In the genomic region with DNA sequence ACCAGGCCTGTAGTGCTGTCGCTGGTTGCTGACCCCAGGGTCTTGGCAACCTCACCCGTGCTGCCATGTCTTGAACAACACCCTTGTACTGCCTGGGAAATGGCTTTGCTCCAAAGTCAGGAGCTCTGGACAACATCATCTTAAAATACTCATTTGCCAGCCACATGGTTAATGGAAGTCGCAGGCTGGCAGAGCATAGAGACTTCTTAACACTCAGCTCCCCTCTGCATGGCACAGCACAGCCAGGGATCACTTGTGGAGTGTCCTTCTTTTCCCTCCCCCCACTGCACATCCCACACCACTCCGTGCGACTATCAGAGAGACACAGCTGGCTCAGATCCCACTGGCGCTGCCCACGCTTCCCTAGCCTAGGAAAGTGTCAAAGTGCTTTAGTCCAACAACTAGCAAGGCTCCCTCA, we compare ENCODE assay signal across 10 mouse cellular contexts. TPM values are rescaled to one million over a fixed set of nuclear protein-coding genes. Genes with fewer than 3 reads are reported as not detected.
DNase-seq lines count a peak whose midpoint lies in the region; ATAC-seq and TF ChIP-seq lines count a peak whose summit lies in the region.
"Had no signal": no experiment of that assay in that cellular context is flagged by ENCODE, and none has a peak within 500 bp of the region (broad histone marks: within the 10 kb centered on the region; RNA-seq: fewer than 3 reads in every experiment).

No protein-coding gene starts in this region.

- TF ChIP-seq CTCF in layer of hippocampus, adult 2 months (conservative IDR thresholded peaks at IDR 0.05): no peak

- 71% methylated on average over 7 of the region's 7 CpGs for WGBS in forebrain, embryonic 14.5 days
- WGBS in forebrain, embryonic 15.5 days: 74% methylated on average over 7 of the region's 7 CpGs

- H3K4me2 ChIP-seq in forebrain, embryonic 14.5 days (ENCODE audit: low read length): no peak overlapping the region
- H3K4me2 ChIP-seq in forebrain, embryonic 15.5 days (replicated peaks): no peak overlapping the region
- H3K4me2 ChIP-seq: midbrain, embryonic 13.5 days had no signal

- H3K27me3 ChIP-seq in forebrain, embryonic 14.5 days (replicated peaks; ENCODE audit: control insufficient read depth, insufficient read depth, low read length): no peaks in the 10 kb centered on the region
- no peaks in the 10 kb centered on the region for H3K27me3 ChIP-seq in forebrain, embryonic 15.5 days
- H3K27me3 ChIP-seq: midbrain, embryonic 13.5 days had no signal

- no peak overlapping the region for H3K4me3 ChIP-seq in forebrain, embryonic 14.5 days (ENCODE audit: low read depth, low read length)
- no peak overlapping the region for H3K4me3 ChIP-seq in forebrain, embryonic 15.5 days
- no peak overlapping the region for H3K4me3 ChIP-seq in layer of hippocampus, adult 2 months
- H3K4me3 ChIP-seq: erythroblast, embryonic 14.5 days; midbrain, embryonic 13.5 days had no signal

- H3K9ac ChIP-seq in forebrain, embryonic 14.5 days (ENCODE audit: low read length): no peak overlapping the region
- no peak overlapping the region for H3K9ac ChIP-seq in forebrain, embryonic 15.5 days (replicated peaks)
- H3K9ac ChIP-seq: midbrain, embryonic 13.5 days had no signal

- no peaks in the 10 kb centered on the region for H3K9me3 ChIP-seq in forebrain, embryonic 14.5 days (replicated peaks; ENCODE audit: control insufficient read depth, low read length)
- no peaks in the 10 kb centered on the region for H3K9me3 ChIP-seq in forebrain, embryonic 15.5 days
- H3K9me3 ChIP-seq: midbrain, embryonic 13.5 days had no signal

- no peaks in the 10 kb centered on the region for H3K36me3 ChIP-seq in forebrain, embryonic 14.5 days (ENCODE audit: control insufficient read depth, insufficient read depth, low read length)
- H3K36me3 ChIP-seq in forebrain, embryonic 15.5 days: no peaks in the 10 kb centered on the region
- H3K36me3 ChIP-seq: midbrain, embryonic 13.5 days had no signal

- H3K4me1 ChIP-seq in forebrain, embryonic 14.5 days (ENCODE audit: control insufficient read depth, insufficient read depth, low read length): peaks cover 10% of the 10 kb centered on the region
- H3K4me1 ChIP-seq in forebrain, embryonic 15.5 days: peaks cover 35% of the 10 kb centered on the region

- intact Hi-C loops in heart, postnatal 14 days (cut with DNase I): loop anchor here (1.0 kb wide), 1 partner anchor 31 kb away; no protein-coding TSS in a partner anchor

- DNase-seq in forebrain, embryonic 14.5 days (ENCODE audit: low spot score): peak; percentile 8
- no peak for DNase-seq in layer of hippocampus, adult 2 months (ENCODE audit: low spot score in 2 of 2)
- no peak for DNase-seq in layer of hippocampus, postnatal 25 days (ENCODE audit: extremely low spot score in 1 of 2, low spot score in 1 of 2)
- DNase-seq in brain, adult 2 months (ENCODE audit: low read depth, low spot score): peak; percentile 62
- DNase-seq in heart, postnatal 14 days: peak; percentile 31 to 62
- no peak for DNase-seq in layer of hippocampus, adult 9-10 months (ENCODE audit: low spot score)
- DNase-seq in spleen, postnatal 14 days (ENCODE audit: low spot score in 2 of 2): no peak

- ATAC-seq in forebrain, embryonic 14.5 days: peak; percentile 21; the same call in 1 of the 2 replicates
- ATAC-seq in forebrain, embryonic 15.5 days (replicated peaks): no peak

- no peak overlapping the region for H3K27ac ChIP-seq in forebrain, embryonic 14.5 days (ENCODE audit: low read depth, low read length)
- H3K27ac ChIP-seq in forebrain, embryonic 15.5 days (replicated peaks): no peak overlapping the region
- peak overlapping the region; percentile 98 for H3K27ac ChIP-seq in layer of hippocampus, adult 2 months
- H3K27ac ChIP-seq: midbrain, embryonic 13.5 days had no signal

RNA-seq across cellular contexts. Expression of a gene that starts 32.0 kb away (rescaled TPM):
- 2.6 and 3.0 TPM in 2 replicates for polyA plus RNA-seq in forebrain, embryonic 14.5 days (2014; fragmentation: Nextera tagmentation; extraction: Ambion mirVana)
- polyA plus RNA-seq in forebrain, embryonic 15.5 days (2015; fragmentation: Nextera tagmentation; extraction: Ambion mirVana): 3.2 and 3.3 TPM in 2 replicates
- total RNA-seq in layer of hippocampus, adult 2 months (2021): 10 to 100 TPM; 57.2 to 61.5 TPM
- 10 to 100 TPM; 61.6 to 63.1 TPM for total RNA-seq in layer of hippocampus, postnatal 25 days (2021)
- 10 to 100 TPM; 10.5 to 13.6 TPM for total RNA-seq in heart, postnatal 14 days (2021)

RNA-seq across cellular contexts. Expression of a gene that starts 38.5 kb away (rescaled TPM):
- polyA plus RNA-seq in forebrain, embryonic 14.5 days (2014; fragmentation: Nextera tagmentation; extraction: Ambion mirVana): 73.0 and 78.8 TPM in 2 replicates
- polyA plus RNA-seq in forebrain, embryonic 15.5 days (2015; fragmentation: Nextera tagmentation; extraction: Ambion mirVana): 68.7 and 70.3 TPM in 2 replicates
- total RNA-seq in layer of hippocampus, adult 2 months (2021): 10 to 100 TPM; 44.9 to 50.7 TPM
- total RNA-seq in layer of hippocampus, postnatal 25 days (2021): 10 to 100 TPM; 47.7 to 54.2 TPM
- 10 to 100 TPM; 50.2 to 56.7 TPM for total RNA-seq in heart, postnatal 14 days (2021)

Comparison
In these comparisons a context has a peak if more than half of its experiments do, and no peak if none do; other contexts are left out.
1. DNase-seq: peak in forebrain, embryonic 14.5 days (single experiment), brain, adult 2 months (single experiment) and heart, postnatal 14 days (2 of 2); none in layer of hippocampus, adult 2 months (0 of 2), layer of hippocampus, postnatal 25 days (0 of 2), layer of hippocampus, adult 9-10 months (single experiment) and spleen, postnatal 14 days (0 of 2).